Mouse (Mus musculus): Measurements from ENCODE around the gene Psmc2. TPM values are rescaled to one million over a fixed set of nuclear protein-coding genes. Genes with fewer than 3 reads are reported as not detected.

Psmc2 gene
- polyA plus RNA-seq, 1 experiment, result 63.0 TPM

DNA sequence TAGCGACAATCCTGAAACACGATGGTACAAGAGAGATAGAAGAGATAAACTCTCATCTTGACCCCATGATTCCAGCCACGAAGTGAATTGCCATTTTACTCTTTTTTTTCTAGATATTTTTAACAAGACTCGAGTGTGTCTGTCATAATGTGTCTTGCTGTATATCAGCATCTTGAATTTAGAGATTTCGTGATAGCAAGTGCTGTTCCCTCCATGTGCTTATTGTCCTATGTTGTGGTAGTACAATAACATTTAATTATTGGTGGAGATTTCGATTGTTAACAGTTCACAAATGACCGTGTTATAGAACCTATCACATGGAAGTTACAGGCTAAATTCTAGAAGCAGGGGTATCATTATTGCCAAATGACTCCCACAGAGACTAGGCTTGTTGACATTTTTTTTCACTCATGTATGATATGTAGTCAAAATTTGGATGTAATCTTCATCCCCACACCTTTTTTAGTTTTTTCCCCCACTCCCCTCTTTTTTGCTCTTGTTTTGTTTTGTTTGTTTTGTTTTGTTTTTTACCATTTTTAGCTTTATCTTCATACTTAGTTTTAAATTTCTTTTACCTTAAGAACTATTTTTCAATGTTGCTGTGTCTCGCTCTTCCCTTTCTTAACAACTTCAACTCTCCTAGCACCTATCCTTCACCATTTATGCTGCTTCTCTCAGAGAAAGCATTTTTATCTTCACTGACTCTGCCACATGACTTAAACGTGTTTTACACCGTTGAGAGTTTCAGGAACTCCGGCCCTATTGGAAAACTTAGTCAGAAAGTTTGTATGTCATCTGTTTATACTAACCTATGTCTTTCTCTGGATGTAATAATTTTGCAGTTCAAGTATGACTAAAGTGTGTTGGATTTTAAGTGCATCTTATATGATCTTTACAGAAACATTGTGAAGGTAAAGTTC, 2.4 kb downstream of the Psmc2 start:
- Histone ChIP-seq H3K4me3 (replicated peaks; ENCODE audit: control insufficient read depth, low read depth, low read length) (peak overlapping the region; percentile 88), H3K4me1 (ENCODE audit: control insufficient read depth, insufficient read depth, low read length) (no peaks in the 10 kb centered on the region; the same call in 1 of the 2 replicates), H3K27ac (ENCODE audit: control insufficient read depth, insufficient read depth, low read depth, low read length, poor library complexity) (no peak overlapping the region; the same call in 1 of the 2 replicates)
- 29% methylated on average over 11 of the region's 11 CpGs for WGBS
- TF ChIP-seq POLR2A (IDR thresholded peaks at IDR 0.05; ENCODE audit: borderline replicate concordance, control insufficient read depth, low read depth, low read length) (no peak), CTCF (IDR thresholded peaks at IDR 0.05; ENCODE audit: control insufficient read depth, insufficient read depth, low read length) (no peak)

GRCm38 (mm10) chr5:21789061-21789460, 4.0 kb downstream of the Psmc2 start:
- Histone ChIP-seq H3K4me1 (ENCODE audit: control insufficient read depth, insufficient read depth, low read length) (no peaks in the 10 kb centered on the region; the same call in 1 of the 2 replicates), H3K27ac (ENCODE audit: control insufficient read depth, insufficient read depth, low read depth, low read length, poor library complexity) (no peak overlapping the region), H3K4me3 (replicated peaks; ENCODE audit: control insufficient read depth, low read depth, low read length) (no peak overlapping the region)
- no peak for TF ChIP-seq POLR2A (IDR thresholded peaks at IDR 0.05; ENCODE audit: borderline replicate concordance, control insufficient read depth, low read depth, low read length)
- TF ChIP-seq CTCF (IDR thresholded peaks at IDR 0.05; ENCODE audit: control insufficient read depth, insufficient read depth, low read length), result no peak
- WGBS, result 66% methylated on average over 5 of the region's 5 CpGs

GRCm38 (mm10) chr5:21792166-21792565, 7.1 kb downstream of the Psmc2 start:
- no peaks in the 10 kb centered on the region; the same call in 1 of the 2 replicates for H3K4me1 ChIP-seq (ENCODE audit: control insufficient read depth, insufficient read depth, low read length)
- H3K4me3 ChIP-seq (replicated peaks; ENCODE audit: control insufficient read depth, low read depth, low read length), result no peak overlapping the region
- TF ChIP-seq CTCF (IDR thresholded peaks at IDR 0.05; ENCODE audit: control insufficient read depth, insufficient read depth, low read length), result no peak
- TF ChIP-seq POLR2A (IDR thresholded peaks at IDR 0.05; ENCODE audit: borderline replicate concordance, control insufficient read depth, low read depth, low read length), result no peak

DNA sequence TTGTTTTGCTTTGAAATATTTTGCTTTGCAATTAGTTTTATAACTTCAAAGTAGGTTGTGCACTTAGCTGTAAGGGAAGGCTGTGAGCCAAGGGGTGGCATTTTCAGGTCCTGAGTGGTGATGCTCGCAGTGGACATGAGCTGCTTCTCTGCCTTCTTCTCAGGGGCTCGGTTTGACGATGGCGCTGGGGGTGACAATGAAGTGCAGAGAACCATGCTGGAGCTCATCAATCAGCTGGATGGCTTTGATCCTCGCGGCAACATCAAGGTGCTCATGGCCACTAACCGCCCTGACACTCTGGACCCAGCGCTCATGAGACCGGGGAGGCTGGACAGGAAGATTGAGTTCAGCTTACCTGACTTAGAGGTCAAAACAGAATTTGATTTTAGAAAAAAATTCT, 17.8 kb downstream of the Psmc2 start:
- 93% methylated on average over 9 of the region's 9 CpGs for WGBS

More at GRCm38 (mm10) chr5:21792166-21792565, 7.1 kb downstream of the Psmc2 start:
- H3K27ac ChIP-seq (ENCODE audit: control insufficient read depth, insufficient read depth, low read depth, low read length, poor library complexity), result no peak overlapping the region

DNA sequence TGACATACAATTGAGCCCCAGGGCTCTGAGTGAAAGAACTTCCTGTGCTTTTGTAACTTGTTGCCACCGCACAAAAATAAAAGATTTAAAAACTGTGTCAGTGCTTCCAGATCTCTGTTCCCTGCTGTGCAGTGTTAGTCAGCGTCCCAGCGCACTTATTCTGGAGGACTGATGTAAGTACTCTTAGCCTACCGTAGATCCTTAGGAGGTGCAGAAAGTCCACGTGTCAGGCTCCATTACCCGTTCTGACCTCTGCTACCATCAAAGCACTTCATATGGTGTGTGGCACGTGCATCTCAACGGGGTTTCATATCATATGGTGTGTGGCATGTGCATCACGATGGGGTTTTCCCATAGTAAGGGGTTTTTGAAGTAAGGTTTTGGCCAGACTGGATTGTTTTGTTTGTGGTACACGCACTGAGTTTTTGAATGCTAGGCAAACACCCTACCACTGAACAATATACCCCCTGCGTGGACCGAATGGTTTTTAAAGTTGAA, 18.7 kb downstream of the Psmc2 start:
- TF ChIP-seq CTCF (IDR thresholded peaks at IDR 0.05; ENCODE audit: control insufficient read depth, insufficient read depth, low read length), result no peak
- no peak for TF ChIP-seq POLR2A (IDR thresholded peaks at IDR 0.05; ENCODE audit: borderline replicate concordance, control insufficient read depth, low read depth, low read length)
- Histone ChIP-seq H3K4me3 (replicated peaks; ENCODE audit: control insufficient read depth, low read depth, low read length) (no peak overlapping the region), H3K27ac (ENCODE audit: control insufficient read depth, insufficient read depth, low read depth, low read length, poor library complexity) (no peak overlapping the region), H3K4me1 (ENCODE audit: control insufficient read depth, insufficient read depth, low read length) (no peaks in the 10 kb centered on the region; the same call in 1 of the 2 replicates)
- 94% methylated on average over 12 of the region's 12 CpGs for WGBS

More for the DNA sequence above, 17.8 kb downstream of the Psmc2 start:
- Histone ChIP-seq H3K4me1 (ENCODE audit: control insufficient read depth, insufficient read depth, low read length) (no peaks in the 10 kb centered on the region), H3K27ac (ENCODE audit: control insufficient read depth, insufficient read depth, low read depth, low read length, poor library complexity) (no peak overlapping the region), H3K4me3 (replicated peaks; ENCODE audit: control insufficient read depth, low read depth, low read length) (no peak overlapping the region)
- no peak for TF ChIP-seq CTCF (IDR thresholded peaks at IDR 0.05; ENCODE audit: control insufficient read depth, insufficient read depth, low read length)
- TF ChIP-seq POLR2A (IDR thresholded peaks at IDR 0.05; ENCODE audit: borderline replicate concordance, control insufficient read depth, low read depth, low read length), result no peak

GRCm38 (mm10) chr5:21804837-21805236, 19.8 kb downstream of the Psmc2 start:
- TF ChIP-seq POLR2A (IDR thresholded peaks at IDR 0.05; ENCODE audit: borderline replicate concordance, control insufficient read depth, low read depth, low read length), result no peak
- TF ChIP-seq CTCF (IDR thresholded peaks at IDR 0.05; ENCODE audit: control insufficient read depth, insufficient read depth, low read length), result no peak
- 73% methylated on average over 4 of the region's 4 CpGs for WGBS
- Histone ChIP-seq H3K27ac (ENCODE audit: control insufficient read depth, insufficient read depth, low read depth, low read length, poor library complexity) (no peak overlapping the region), H3K4me3 (replicated peaks; ENCODE audit: control insufficient read depth, low read depth, low read length) (no peak overlapping the region), H3K4me1 (ENCODE audit: control insufficient read depth, insufficient read depth, low read length) (no peaks in the 10 kb centered on the region; the same call in 1 of the 2 replicates)

- no peak overlapping the region for H3K4me3 ChIP-seq (replicated peaks; ENCODE audit: control insufficient read depth, low read depth, low read length)
- no peak for TF ChIP-seq POLR2A (IDR thresholded peaks at IDR 0.05; ENCODE audit: borderline replicate concordance, control insufficient read depth, low read depth, low read length)
- no peak for TF ChIP-seq CTCF (IDR thresholded peaks at IDR 0.05; ENCODE audit: control insufficient read depth, insufficient read depth, low read length)
- WGBS, result 74% methylated on average over 10 of the region's 10 CpGs
- no peak overlapping the region for H3K27ac ChIP-seq (ENCODE audit: control insufficient read depth, insufficient read depth, low read depth, low read length, poor library complexity)
- no peaks in the 10 kb centered on the region; the same call in 1 of the 2 replicates for H3K4me1 ChIP-seq (ENCODE audit: control insufficient read depth, insufficient read depth, low read length)
These were observed 25.8 kb downstream of the Psmc2 start for GRCm38 (mm10) chr5:21810924-21811323.

GRCm38 (mm10) chr5:21813994-21814393, 28.9 kb downstream of the Psmc2 start:
- WGBS, result 63% methylated on average over 1 of the region's 1 CpGs
- Histone ChIP-seq H3K4me1 (ENCODE audit: control insufficient read depth, insufficient read depth, low read length) (no peaks in the 10 kb centered on the region), H3K4me3 (replicated peaks; ENCODE audit: control insufficient read depth, low read depth, low read length) (no peak overlapping the region), H3K27ac (ENCODE audit: control insufficient read depth, insufficient read depth, low read depth, low read length, poor library complexity) (no peak overlapping the region)
- TF ChIP-seq CTCF (IDR thresholded peaks at IDR 0.05; ENCODE audit: control insufficient read depth, insufficient read depth, low read length), result peak; percentile 64
- no peak for TF ChIP-seq POLR2A (IDR thresholded peaks at IDR 0.05; ENCODE audit: borderline replicate concordance, control insufficient read depth, low read depth, low read length)
